Mouse (Mus musculus) heart, adult 2 months (tissue): Measurements from ENCODE around the gene Brd7.

Experiments used
- CTCF ChIP-seq: fragments of 200-600 bp; IDR thresholded peaks from 2 replicates; pipeline ENCODE4 v1.8.1; 2022; ENCODE audit warnings: antibody characterized with exemption, mild to moderate bottlenecking, moderate library complexity
- EP300 ChIP-seq: fragments of 200-500 bp; IDR thresholded peaks from 2 replicates; pipeline ENCODE4 v1.6.1; 2011; ENCODE audit warnings: low read depth, low read length, control low read depth; ENCODE audit not compliant: insufficient read depth
- POLR2A ChIP-seq: fragments of 200-500 bp; IDR thresholded peaks from 2 replicates; pipeline ENCODE4 v1.6.1; 2011; ENCODE audit warnings: mild to moderate bottlenecking, low read depth, low read length, control low read depth; ENCODE audit not compliant: insufficient read depth

DNA sequence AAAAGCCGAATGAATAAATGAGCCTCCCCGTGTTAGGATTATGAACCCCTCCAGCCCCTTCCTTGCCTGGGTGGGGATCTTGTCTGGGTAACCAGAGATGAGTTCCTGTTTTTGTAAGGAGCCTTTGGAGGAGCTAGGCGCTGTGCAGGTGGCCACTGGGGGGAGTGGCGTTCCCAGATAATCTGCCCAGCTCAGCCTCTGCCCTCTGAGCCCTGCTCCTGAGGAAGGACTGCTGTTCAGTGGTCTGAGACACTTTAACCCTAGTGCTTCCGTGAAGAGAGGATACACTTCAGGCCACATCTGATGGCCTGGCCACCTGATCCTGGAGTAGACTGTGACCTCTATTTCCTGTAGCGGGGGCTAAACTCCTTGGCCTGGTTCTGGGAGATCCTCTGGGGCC lies 7.2 kb upstream of the Brd7 start:
- TF ChIP-seq CTCF (peak; percentile 52), POLR2A (no peak), EP300 (no peak)
